Mouse (Mus musculus) liver, embryonic 16.5 days (tissue): ENCODE measurements around the gene BC024978. TPM values are rescaled to one million over a fixed set of nuclear protein-coding genes. Genes with fewer than 3 reads are reported as not detected.

Source experiments
- ATAC-seq: fragments of 200-750 bp; cut with Nextera tagmentation; 2 replicates; pipeline ENCODE4 v1.8.0; 2017; ENCODE audit warnings: low read depth, mild to moderate bottlenecking, moderate number of reproducible peaks, moderate library complexity
- H3K27ac ChIP-seq: fragments of 300-500 bp; sonication (generic); 2 replicates; pipeline ENCODE4 v1.5.1; 2014; ENCODE audit warnings: mild to moderate bottlenecking, low read length
- H3K27me3 ChIP-seq: fragments of 300-500 bp; sonication (generic); 2 replicates; pipeline ENCODE4 v1.6.1; 2014; ENCODE audit warnings: low read depth, low read length, mixed read lengths; ENCODE audit not compliant: control insufficient read depth, insufficient read depth
- H3K36me3 ChIP-seq: fragments of 300-500 bp; sonication (generic); 2 replicates; pipeline ENCODE4 v1.6.1; 2014; ENCODE audit warnings: mild to moderate bottlenecking; ENCODE audit not compliant: control insufficient read depth, insufficient read depth
- H3K4me1 ChIP-seq: fragments of 300-500 bp; sonication (generic); 2 replicates; pipeline ENCODE4 v1.6.1; 2014; ENCODE audit warnings: low read depth, low read length, mixed read lengths; ENCODE audit not compliant: control insufficient read depth
- H3K4me2 ChIP-seq: fragments of 300-500 bp; sonication (generic); 2 replicates; pipeline ENCODE4 v1.6.1; 2014; ENCODE audit warnings: low read depth, low read length, mixed read lengths
- H3K4me3 ChIP-seq: fragments of 300-500 bp; sonication (generic); 2 replicates; pipeline ENCODE4 v1.5.1; 2014; ENCODE audit warnings: low read depth, mild to moderate bottlenecking, low read length
- H3K9ac ChIP-seq: fragments of 300-500 bp; sonication (generic); 2 replicates; pipeline ENCODE4 v1.6.1; 2014; ENCODE audit warnings: low read depth, low read length
- H3K9me3 ChIP-seq: fragments of 300-500 bp; sonication (generic); replicated peaks from 2 replicates; pipeline ENCODE4 v1.6.1; 2016; ENCODE audit warnings: low read length; ENCODE audit not compliant: control insufficient read depth
- WGBS: fragments of 180-500 bp; shearing (Covaris S2); extraction: QIAGEN DNeasy Blood & Tissue Kit; methylation state at CpG from one replicate; pipeline ENCODE4 v1.1.7; 2014; ENCODE audit not compliant: insufficient replicate concordance; 5-methylcytosine and 5-hydroxymethylcytosine counted together
- polyA plus RNA-seq: library from polyadenylated mRNA; unstranded; fragments of >200 nt; fragmentation: Nextera tagmentation; extraction: Ambion mirVana; gene quantifications from 2 replicates; pipeline ENCODE4 v1.2.1, GENCODE M21; 2015

Gene BC024978
- polyA plus RNA-seq, 1 experiment from 2014 or later, result 0.87 TPM

DNA sequence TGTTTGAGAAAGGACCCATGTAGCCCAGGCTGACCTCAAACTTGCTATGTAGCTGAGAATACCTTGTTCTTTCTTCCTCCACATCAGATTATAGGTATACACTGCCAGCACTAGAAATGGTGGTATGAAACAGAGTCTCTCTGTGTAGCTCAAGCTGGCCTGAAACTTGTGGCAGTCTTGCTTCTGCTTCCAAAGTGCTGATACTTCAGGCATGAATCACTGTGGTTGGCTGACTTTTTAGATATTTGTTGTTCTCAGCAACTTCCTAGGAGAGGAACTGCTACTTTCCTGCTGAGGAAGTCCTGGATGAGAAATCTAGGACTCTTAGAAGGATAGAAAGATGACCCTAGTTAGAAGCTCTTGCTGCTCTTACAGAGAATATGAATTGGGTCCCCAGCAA lies 2.8 kb downstream of the BC024978 start:
- Histone ChIP-seq H3K27me3 (no peaks in the 10 kb centered on the region), H3K9me3 (no peaks in the 10 kb centered on the region), H3K36me3 (peaks cover 4% of the 10 kb centered on the region), H3K4me2 (no peak overlapping the region), H3K4me3 (no peak overlapping the region), H3K27ac (no peak overlapping the region), H3K4me1 (peaks cover 17% of the 10 kb centered on the region), H3K9ac (no peak overlapping the region)
- ATAC-seq, result no peak

- no peak for ATAC-seq
- Histone ChIP-seq H3K9ac (no peak overlapping the region), H3K27ac (no peak overlapping the region), H3K27me3 (no peaks in the 10 kb centered on the region), H3K9me3 (no peaks in the 10 kb centered on the region), H3K4me1 (peaks cover 17% of the 10 kb centered on the region), H3K36me3 (no peaks in the 10 kb centered on the region; the same call in 1 of the 2 replicates), H3K4me2 (no peak overlapping the region), H3K4me3 (no peak overlapping the region)
- WGBS, result 84% methylated on average over 8 of the region's 8 CpGs
Observed at GRCm38 (mm10) chr7:27198779-27199178, 3.2 kb downstream of the BC024978 start.

DNA sequence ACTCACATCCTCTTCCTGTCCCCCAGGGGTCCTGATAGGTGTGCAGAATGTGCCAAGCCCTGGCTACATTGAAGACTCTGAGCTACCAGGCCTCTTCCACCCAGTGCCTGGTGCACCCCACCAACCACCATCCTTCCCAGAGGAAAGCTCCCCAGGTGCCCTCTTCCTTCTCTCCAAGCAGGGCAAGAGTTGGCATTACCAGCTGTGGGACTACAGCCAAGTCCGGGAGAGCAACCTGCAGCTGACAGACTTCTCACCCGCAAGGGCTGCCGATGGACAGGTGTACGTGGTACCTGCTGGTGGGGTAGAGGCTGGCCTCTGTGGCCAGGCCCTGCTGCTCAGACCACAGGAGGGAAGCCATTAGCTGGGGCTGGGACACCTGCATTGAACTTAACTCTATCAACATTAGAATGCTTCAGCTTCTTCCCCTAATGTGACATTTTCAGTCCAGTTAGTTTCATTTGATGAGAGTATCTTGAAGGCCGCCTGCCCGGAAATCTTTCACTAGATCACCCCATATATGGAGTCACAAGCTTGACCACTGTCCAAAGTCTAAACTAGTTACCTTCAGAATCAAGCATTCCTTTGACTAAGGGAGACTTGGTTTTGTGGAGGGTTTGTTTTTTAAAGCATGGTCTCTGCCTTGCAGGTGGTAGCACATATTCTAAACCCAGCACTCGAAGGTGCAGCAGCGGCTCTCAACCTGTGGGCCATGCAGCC lies 8.3 kb downstream of the BC024978 start:
- H3K36me3 ChIP-seq, result no peaks in the 10 kb centered on the region
- H3K9ac ChIP-seq, result no peak overlapping the region
- no peak overlapping the region for H3K27ac ChIP-seq
- H3K4me2 ChIP-seq, result no peak overlapping the region
- H3K9me3 ChIP-seq, result no peaks in the 10 kb centered on the region
- H3K4me1 ChIP-seq, result no peaks in the 10 kb centered on the region
- WGBS, result 85% methylated on average over 8 of the region's 8 CpGs
- ATAC-seq, result no peak
- no peaks in the 10 kb centered on the region for H3K27me3 ChIP-seq
- no peak overlapping the region for H3K4me3 ChIP-seq

DNA sequence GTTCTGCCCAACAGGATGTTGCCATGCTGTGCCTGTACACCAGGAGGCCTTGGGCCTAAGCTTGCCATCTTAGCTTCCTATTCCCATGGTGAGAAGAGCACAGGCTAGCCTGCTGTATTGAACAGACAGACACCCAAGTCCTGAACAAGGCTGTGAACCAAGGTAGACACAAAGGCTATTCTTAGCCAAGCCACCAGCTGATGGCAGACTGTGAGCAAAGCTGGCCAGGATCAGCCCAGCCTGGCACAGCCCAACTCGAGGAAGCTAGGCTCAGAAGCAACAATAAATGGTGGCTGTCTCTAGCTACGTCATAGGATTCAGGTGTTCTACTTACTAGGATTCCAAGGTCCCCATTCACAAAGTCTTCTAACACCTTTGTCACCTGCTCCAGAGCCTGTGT lies 17.0 kb downstream of the BC024978 start:
- H3K9ac ChIP-seq, result no peak overlapping the region
- no peaks in the 10 kb centered on the region for H3K9me3 ChIP-seq
- H3K27me3 ChIP-seq, result no peaks in the 10 kb centered on the region
- H3K4me1 ChIP-seq, result no peaks in the 10 kb centered on the region
- no peak overlapping the region for H3K27ac ChIP-seq
- H3K4me3 ChIP-seq, result no peak overlapping the region
- no peak for ATAC-seq
- H3K36me3 ChIP-seq, result no peaks in the 10 kb centered on the region; the same call in 1 of the 2 replicates
- H3K4me2 ChIP-seq, result no peak overlapping the region
- WGBS, result 55% methylated on average over 2 of the region's 2 CpGs

DNA sequence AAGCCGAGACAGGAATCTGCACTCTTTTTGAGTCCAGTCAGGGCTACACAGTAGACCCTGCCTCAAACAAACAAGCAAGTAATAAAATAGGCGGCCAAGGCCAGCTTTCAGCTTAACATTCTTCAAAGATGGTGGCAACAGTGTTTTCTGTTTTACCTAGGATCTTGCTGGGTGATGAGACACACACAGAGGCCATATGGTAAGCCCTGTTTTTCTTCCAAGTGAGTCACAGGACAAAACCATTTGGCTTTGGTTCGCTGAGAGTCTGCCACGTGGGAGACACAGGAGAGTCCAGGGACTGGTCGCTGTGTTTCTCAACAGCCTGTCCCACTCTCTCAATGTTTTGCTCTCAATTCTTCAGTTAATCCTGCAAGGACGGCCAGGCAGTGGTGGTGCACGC lies 23.0 kb downstream of the BC024978 start:
- Histone ChIP-seq H3K4me1 (peaks cover 17% of the 10 kb centered on the region), H3K9ac (no peak overlapping the region), H3K9me3 (no peaks in the 10 kb centered on the region), H3K4me2 (no peak overlapping the region), H3K27ac (no peak overlapping the region), H3K4me3 (no peak overlapping the region), H3K36me3 (no peaks in the 10 kb centered on the region), H3K27me3 (no peaks in the 10 kb centered on the region)
- WGBS, result 61% methylated on average over 7 of the region's 7 CpGs
- ATAC-seq, result no peak

GRCm38 (mm10) chr7:27219937-27220336 lies 24.4 kb downstream of the BC024978 start:
- H3K4me1 ChIP-seq, result peaks cover 24% of the 10 kb centered on the region
- no peak overlapping the region for H3K4me2 ChIP-seq
- no peak overlapping the region for H3K9ac ChIP-seq
- no peak overlapping the region for H3K4me3 ChIP-seq
- no peaks in the 10 kb centered on the region for H3K9me3 ChIP-seq
- no peaks in the 10 kb centered on the region for H3K36me3 ChIP-seq
- peak; percentile 80 for ATAC-seq
- H3K27ac ChIP-seq, result 0 out of 2 replicates have a peak overlapping the region, but pooled peaks have one; percentile 35
- WGBS, result 65% methylated on average over 11 of the region's 11 CpGs
- H3K27me3 ChIP-seq, result no peaks in the 10 kb centered on the region

DNA sequence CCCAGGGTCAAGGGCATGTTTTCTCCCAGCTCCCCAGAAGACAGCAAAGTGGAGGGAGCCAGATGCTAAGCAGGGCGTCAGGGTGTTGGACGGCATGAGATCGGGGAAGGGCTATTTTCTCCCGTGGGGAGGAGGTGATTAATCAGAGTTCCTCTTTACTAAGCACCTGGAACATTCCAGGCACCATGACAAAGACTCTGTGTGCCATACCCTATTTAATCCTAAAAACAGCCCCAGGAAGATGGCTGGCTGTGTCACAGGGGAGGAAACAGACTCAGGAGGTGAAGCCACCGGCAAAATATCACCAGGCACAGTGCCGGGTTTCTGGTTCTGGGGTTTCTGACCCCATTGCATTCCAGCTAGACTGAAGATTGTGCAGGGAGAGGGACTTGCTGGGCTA lies 26.4 kb downstream of the BC024978 start:
- no peaks in the 10 kb centered on the region for H3K9me3 ChIP-seq
- no peaks in the 10 kb centered on the region for H3K27me3 ChIP-seq
- ATAC-seq, result no peak
- no peak overlapping the region for H3K9ac ChIP-seq
- H3K4me1 ChIP-seq, result peaks cover 43% of the 10 kb centered on the region
- H3K27ac ChIP-seq, result no peak overlapping the region
- no peak overlapping the region for H3K4me3 ChIP-seq
- no peaks in the 10 kb centered on the region for H3K36me3 ChIP-seq
- no peak overlapping the region for H3K4me2 ChIP-seq
- 65% methylated on average over 6 of the region's 6 CpGs for WGBS

- Histone ChIP-seq H3K4me1 (peaks cover 48% of the 10 kb centered on the region), H3K9me3 (no peaks in the 10 kb centered on the region), H3K36me3 (no peaks in the 10 kb centered on the region), H3K27me3 (no peaks in the 10 kb centered on the region), H3K4me2 (no peak overlapping the region), H3K9ac (no peak overlapping the region), H3K27ac (no peak overlapping the region), H3K4me3 (no peak overlapping the region)
- ATAC-seq, result no peak; the same call in 1 of the 2 replicates
- WGBS, result 30% methylated on average over 1 of the region's 1 CpGs
Observed at GRCm38 (mm10) chr7:27222538-27222937, 27.0 kb downstream of the BC024978 start.

- Histone ChIP-seq H3K9me3 (no peaks in the 10 kb centered on the region), H3K4me3 (no peak overlapping the region), H3K27me3 (no peaks in the 10 kb centered on the region), H3K27ac (no peak overlapping the region), H3K9ac (0 out of 2 replicates have a peak overlapping the region, but pooled peaks have one; percentile 13), H3K4me1 (peaks cover 58% of the 10 kb centered on the region), H3K36me3 (no peaks in the 10 kb centered on the region), H3K4me2 (no peak overlapping the region)
- ATAC-seq, result no peak
- WGBS, result 74% methylated on average over 11 of the region's 11 CpGs
Observed at GRCm38 (mm10) chr7:27224877-27225575, 29.4 kb downstream of the BC024978 start.
